Mouse (Mus musculus) limb, embryonic 14.5 days (tissue): ENCODE measurements around the gene Ppp2r3a. TPM values are rescaled to one million over a fixed set of nuclear protein-coding genes. Genes with fewer than 3 reads are reported as not detected.

Experiments used
- ATAC-seq: fragments of 200-750 bp; cut with Nextera tagmentation; 2 replicates; pipeline ENCODE4 v1.8.0; 2017; ENCODE audit warnings: low read depth, moderate number of reproducible peaks, moderate TSS enrichment; ENCODE audit not compliant: low FRiP score
- DNase-seq: peaks from one replicate; pipeline ENCODE4 v3.0.0-alpha.2; 2015; ENCODE audit warnings: low spot score
- H3K27ac ChIP-seq: fragments of 300-500 bp; sonication (generic); replicated peaks from 2 replicates; pipeline ENCODE4 v1.5.1; 2014; ENCODE audit warnings: low read depth, mild to moderate bottlenecking, low read length, moderate library complexity, mixed read lengths
- H3K27me3 ChIP-seq: fragments of 300-500 bp; sonication (generic); 2 replicates; pipeline ENCODE4 v1.6.1; 2014; ENCODE audit warnings: low read length, mixed read lengths; ENCODE audit not compliant: control insufficient read depth, insufficient read depth
- H3K36me3 ChIP-seq: fragments of 300-500 bp; sonication (generic); 2 replicates; pipeline ENCODE4 v1.6.1; 2014; ENCODE audit warnings: mild to moderate bottlenecking, low read length, moderate library complexity, mixed read lengths; ENCODE audit not compliant: control insufficient read depth, insufficient read depth
- H3K4me1 ChIP-seq: fragments of 300-500 bp; sonication (generic); 2 replicates; pipeline ENCODE4 v1.6.1; 2014; ENCODE audit warnings: antibody characterized with exemption, low read length, mixed read lengths; ENCODE audit not compliant: control insufficient read depth, insufficient read depth
- H3K4me2 ChIP-seq: fragments of 300-500 bp; sonication (generic); replicated peaks from 2 replicates; pipeline ENCODE4 v1.6.1; 2014; ENCODE audit warnings: low read depth, mild to moderate bottlenecking, low read length, moderate library complexity; ENCODE audit not compliant: severe bottlenecking
- H3K4me3 ChIP-seq: fragments of 300-500 bp; sonication (generic); replicated peaks from 2 replicates; pipeline ENCODE4 v1.5.1; 2014; ENCODE audit warnings: low read length
- H3K9ac ChIP-seq: fragments of 300-500 bp; sonication (generic); 2 replicates; pipeline ENCODE4 v1.6.1; 2014; ENCODE audit warnings: mild to moderate bottlenecking, low read depth, low read length, moderate library complexity; ENCODE audit not compliant: severe bottlenecking
- H3K9me3 ChIP-seq: fragments of 300-500 bp; sonication (generic); 2 replicates; pipeline ENCODE4 v1.6.1; 2016; ENCODE audit warnings: low read length; ENCODE audit not compliant: control insufficient read depth
- POLR2A ChIP-seq: fragments of 200-500 bp; IDR thresholded peaks from 2 replicates; pipeline ENCODE4 v1.8.0; 2012; ENCODE audit warnings: inconsistent platforms, mild to moderate bottlenecking, moderate library complexity, borderline replicate concordance; ENCODE audit not compliant: insufficient read depth, insufficient read length; ENCODE audit errors: extremely low read depth
- WGBS: fragments of 180-500 bp; shearing (Covaris S2); extraction: QIAGEN DNeasy Blood & Tissue Kit; methylation state at CpG from one replicate; pipeline ENCODE4 v1.1.7; 2014; 5-methylcytosine and 5-hydroxymethylcytosine counted together
- polyA plus RNA-seq, 2 experiments: library from polyadenylated mRNA; depleted of rRNA in 1 of 2; stranded (reverse) in 1 of 2; unstranded in 1 of 2; fragments of >200 nt; fragmentation: Nextera tagmentation in 1 of 2; extraction: Ambion mirVana in 1 of 2; gene quantifications; 2 replicates each; pipeline versions ENCODE4 v1.2.1 to v1.2.3; 2012 to 2014

Ppp2r3a gene
- polyA plus RNA-seq, 2 experiments: 18.0 to 22.0 TPM

GRCm38 (mm10) chr9:101288901-101289647, 37.5 kb upstream of the Ppp2r3a start:
- 0 out of 2 replicates have a peak overlapping the region, but pooled peaks have one; percentile 2 for H3K4me2 ChIP-seq
- H3K4me3 ChIP-seq: no peak overlapping the region
- no peak overlapping the region for H3K9ac ChIP-seq
- DNase-seq: no peak
- 81% methylated on average over 14 of the region's 14 CpGs for WGBS
- H3K27me3 ChIP-seq: no peaks in the 10 kb centered on the region
- H3K9me3 ChIP-seq: no peaks in the 10 kb centered on the region
- H3K27ac ChIP-seq: no peak overlapping the region
- ATAC-seq: no peak
- 0 out of 2 replicates have a peak, but pooled peaks cover 4% of the 10 kb centered on the region for H3K4me1 ChIP-seq
- no peaks in the 10 kb centered on the region for H3K36me3 ChIP-seq
- no peak for TF ChIP-seq POLR2A

DNA sequence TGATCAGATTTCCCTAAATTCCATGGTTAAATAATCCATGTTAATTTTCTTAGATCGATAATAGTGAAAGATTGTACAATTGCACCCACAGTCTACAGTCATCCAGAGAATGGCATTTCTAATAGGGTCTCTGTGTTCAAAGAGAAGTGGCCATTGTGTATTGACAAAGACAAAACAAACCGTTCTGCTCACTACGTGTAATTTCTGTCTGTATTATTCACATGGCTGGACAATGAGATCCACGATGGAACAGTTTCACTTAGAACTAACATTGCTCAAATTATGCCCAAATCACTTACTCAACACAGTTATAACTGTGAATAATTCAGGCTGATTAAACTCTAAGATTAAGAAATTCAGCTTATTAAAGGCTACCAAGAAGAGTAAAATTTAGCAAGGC, 35.2 kb upstream of the Ppp2r3a start:
- no peak for TF ChIP-seq POLR2A
- Histone ChIP-seq H3K9me3 (no peaks in the 10 kb centered on the region), H3K27ac (no peak overlapping the region), H3K9ac (no peak overlapping the region), H3K4me2 (no peak overlapping the region), H3K4me3 (no peak overlapping the region), H3K27me3 (no peaks in the 10 kb centered on the region), H3K36me3 (no peaks in the 10 kb centered on the region), H3K4me1 (0 out of 2 replicates have a peak, but pooled peaks cover 4% of the 10 kb centered on the region)
- ATAC-seq (no peak), DNase-seq (no peak)
- 86% methylated on average over 4 of the region's 4 CpGs for WGBS

GRCm38 (mm10) chr9:101284049-101284448, 32.5 kb upstream of the Ppp2r3a start:
- no peak for DNase-seq
- 73% methylated on average over 4 of the region's 4 CpGs for WGBS
- no peaks in the 10 kb centered on the region for H3K9me3 ChIP-seq

DNA sequence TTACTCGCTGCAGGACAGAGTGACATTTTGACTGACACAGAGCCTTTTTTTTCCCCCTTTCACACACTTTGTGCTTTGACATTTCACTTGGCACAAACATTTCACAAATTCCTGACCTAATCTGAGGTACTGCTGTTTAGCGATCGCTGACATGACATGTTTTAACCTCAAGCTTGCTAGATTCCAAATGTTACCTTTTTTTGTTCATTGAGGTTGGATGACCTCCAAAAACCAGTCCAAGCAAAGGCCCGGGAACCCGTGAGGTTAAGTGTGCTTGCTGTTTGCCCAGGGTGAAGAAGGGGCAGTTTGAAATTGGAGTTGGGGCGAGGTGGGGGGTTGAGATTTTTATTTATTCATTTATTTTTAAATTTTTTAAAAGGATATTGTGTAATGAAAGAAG, 31.1 kb upstream of the Ppp2r3a start:
- TF ChIP-seq POLR2A: no peak
- H3K4me1 ChIP-seq: no peaks in the 10 kb centered on the region
- no peak overlapping the region for H3K4me3 ChIP-seq
- DNase-seq: no peak
- no peaks in the 10 kb centered on the region for H3K27me3 ChIP-seq
- no peaks in the 10 kb centered on the region for H3K9me3 ChIP-seq
- no peak for ATAC-seq
- no peaks in the 10 kb centered on the region for H3K36me3 ChIP-seq
- H3K27ac ChIP-seq: no peak overlapping the region
- WGBS: 66% methylated on average over 6 of the region's 6 CpGs
- no peak overlapping the region for H3K9ac ChIP-seq
- H3K4me2 ChIP-seq: no peak overlapping the region

More at GRCm38 (mm10) chr9:101284049-101284448, 32.5 kb upstream of the Ppp2r3a start:
- no peak overlapping the region for H3K4me2 ChIP-seq
- no peak overlapping the region for H3K9ac ChIP-seq
- no peak overlapping the region for H3K27ac ChIP-seq
- no peaks in the 10 kb centered on the region for H3K36me3 ChIP-seq
- H3K4me3 ChIP-seq: no peak overlapping the region
- ATAC-seq: no peak
- no peaks in the 10 kb centered on the region for H3K27me3 ChIP-seq
- no peak for TF ChIP-seq POLR2A
- no peaks in the 10 kb centered on the region for H3K4me1 ChIP-seq

DNA sequence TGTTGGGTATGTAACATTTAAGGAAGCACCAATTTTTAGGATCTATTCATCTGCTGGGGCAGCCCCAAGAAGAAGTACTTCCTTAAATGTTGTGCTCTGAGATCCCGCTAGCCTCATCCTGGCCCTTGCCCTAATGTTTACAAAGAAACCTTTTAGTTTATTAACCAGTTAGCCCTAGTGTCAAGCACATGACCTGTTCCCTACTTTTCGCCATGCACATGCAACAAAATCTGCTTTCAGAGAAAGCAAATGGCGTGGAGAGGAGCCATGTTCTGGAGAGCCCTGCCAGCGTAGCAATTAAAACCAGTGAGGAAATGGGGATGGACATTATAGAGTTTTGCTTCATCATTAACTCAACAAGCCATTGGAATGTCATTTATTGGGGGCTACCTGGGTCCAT, 30.3 kb upstream of the Ppp2r3a start:
- Histone ChIP-seq H3K27ac (no peak overlapping the region), H3K36me3 (no peaks in the 10 kb centered on the region), H3K27me3 (no peaks in the 10 kb centered on the region), H3K4me1 (no peaks in the 10 kb centered on the region), H3K9ac (no peak overlapping the region), H3K4me2 (no peak overlapping the region), H3K4me3 (no peak overlapping the region), H3K9me3 (no peaks in the 10 kb centered on the region)
- 81% methylated on average over 4 of the region's 4 CpGs for WGBS
- ATAC-seq (no peak), DNase-seq (no peak)
- no peak for TF ChIP-seq POLR2A
